Mouse (Mus musculus) liver, embryonic 14.5 days (tissue): Measurements from ENCODE around the gene Gm16253.
A peak's percentile ranks its signal among the peaks of the same experiment; 100 is the strongest.

Experiments
- CTCF ChIP-seq: IDR thresholded peaks from 2 replicates; pipeline ENCODE4 v1.5.1; 2016; ENCODE audit warnings: antibody characterized with exemption, low read depth, control low read depth
- EP300 ChIP-seq: IDR thresholded peaks from 2 replicates; pipeline ENCODE4 v1.6.1; 2016; ENCODE audit warnings: antibody characterized with exemption, low read depth

GRCm38 (mm10) chr3:96576690-96577541 lies at the start of gene Gm16253:
- TF ChIP-seq EP300 (no peak), CTCF (peak; percentile 27; the same call in 1 of the 2 replicates)
